Mouse (Mus musculus) brain, adult 2 months (tissue): ENCODE data around the gene Pax7.

Source experiments
- DNase-seq: peaks from one replicate; pipeline ENCODE4 v3.0.0; 2011; ENCODE audit warnings: low read depth, low spot score

Pax7 gene

DNA sequence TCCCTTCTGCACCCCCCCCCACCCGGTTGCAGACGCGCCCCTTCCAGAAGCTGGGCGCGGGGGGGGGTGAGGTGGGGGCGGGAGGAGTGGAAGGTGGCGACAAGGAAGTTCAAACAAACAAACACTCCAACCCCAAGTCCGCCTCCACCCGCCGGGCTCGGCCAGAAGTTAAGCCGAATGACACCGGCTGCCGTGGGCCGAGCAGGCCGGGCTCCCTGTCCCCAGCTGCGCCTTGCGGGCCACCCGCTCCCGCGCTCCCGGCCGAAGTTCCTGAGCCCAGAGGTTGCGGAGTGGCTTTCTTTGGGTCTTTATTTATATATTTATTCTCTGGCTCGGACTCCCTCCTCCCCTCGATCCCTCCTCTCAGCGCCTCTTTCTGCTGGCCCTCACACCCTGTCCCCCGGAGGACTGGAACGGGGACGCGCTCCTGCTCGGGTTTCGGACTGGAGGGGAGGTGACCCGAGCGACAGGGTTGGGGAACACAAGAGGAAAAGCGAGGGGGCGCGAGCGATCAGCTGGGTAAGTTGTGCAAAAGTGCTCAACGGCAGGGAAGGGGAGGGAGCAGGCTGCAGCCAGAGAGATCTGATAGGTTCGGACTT lies at the start of gene Pax7:
Pax7 (minus strand) TSS at position 493 of the 599 bp plus-strand sequence.
- no peak for DNase-seq

DNA sequence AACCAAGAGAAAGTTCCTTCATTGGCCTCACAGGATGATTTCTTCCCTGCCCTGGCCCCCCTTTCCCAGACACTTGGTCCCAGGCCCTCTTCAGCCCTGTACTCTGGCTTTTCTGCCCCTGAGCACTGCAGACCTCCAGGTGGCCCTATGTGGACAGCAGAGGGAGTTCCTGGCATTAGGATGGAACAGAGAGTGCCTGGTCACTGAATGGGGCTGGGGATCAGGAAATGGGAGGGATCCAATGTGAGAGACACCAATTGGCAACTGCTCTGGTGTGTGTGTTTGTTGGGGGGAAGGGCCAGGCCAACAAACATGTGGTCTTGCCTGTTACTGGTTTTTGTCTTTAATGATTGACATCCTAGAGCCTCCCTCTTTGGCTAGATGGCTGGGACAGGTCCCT lies 48.5 kb upstream of the Pax7 start:
- no peak for DNase-seq

DNA sequence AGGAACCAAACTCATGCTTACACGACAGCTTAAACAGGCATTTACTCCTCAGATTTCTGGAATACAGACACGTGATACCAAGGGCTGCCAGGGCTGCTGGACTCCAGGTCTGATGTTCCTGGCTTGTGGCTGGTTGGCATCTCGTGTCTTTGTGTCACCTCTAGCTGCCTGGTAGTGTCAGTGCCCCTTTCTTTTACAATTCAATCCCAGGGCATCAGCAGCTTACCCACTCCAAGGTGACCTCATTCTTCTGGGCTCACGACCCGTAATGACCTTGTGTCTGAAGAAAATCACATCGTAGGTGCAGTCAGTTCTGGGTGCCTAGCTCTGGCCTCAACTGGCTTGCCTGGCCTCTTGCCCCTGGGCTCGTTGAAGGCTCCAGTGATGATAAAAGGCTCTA lies 46.0 kb upstream of the Pax7 start:
- DNase-seq = no peak

DNA sequence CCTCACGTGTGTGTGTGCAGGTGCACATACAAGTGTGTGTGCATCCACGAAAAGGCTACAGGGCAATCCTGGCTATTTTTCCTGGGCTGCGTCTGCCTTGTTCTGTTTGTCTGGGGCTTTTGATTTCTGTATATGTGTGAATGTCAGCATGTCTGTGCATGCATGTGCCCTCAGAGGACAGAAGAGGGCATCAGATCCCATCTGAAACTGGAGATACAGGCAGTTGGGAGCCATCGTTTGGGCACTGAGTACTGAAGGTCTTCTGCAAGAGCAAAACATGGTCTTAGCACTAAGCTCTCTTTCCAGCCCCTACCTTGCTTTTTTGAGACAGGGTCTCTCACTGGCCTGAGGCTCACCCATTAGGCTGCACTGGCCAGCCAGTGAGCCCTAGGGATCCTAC lies 45.1 kb upstream of the Pax7 start:
- DNase-seq = peak; percentile 67

DNA sequence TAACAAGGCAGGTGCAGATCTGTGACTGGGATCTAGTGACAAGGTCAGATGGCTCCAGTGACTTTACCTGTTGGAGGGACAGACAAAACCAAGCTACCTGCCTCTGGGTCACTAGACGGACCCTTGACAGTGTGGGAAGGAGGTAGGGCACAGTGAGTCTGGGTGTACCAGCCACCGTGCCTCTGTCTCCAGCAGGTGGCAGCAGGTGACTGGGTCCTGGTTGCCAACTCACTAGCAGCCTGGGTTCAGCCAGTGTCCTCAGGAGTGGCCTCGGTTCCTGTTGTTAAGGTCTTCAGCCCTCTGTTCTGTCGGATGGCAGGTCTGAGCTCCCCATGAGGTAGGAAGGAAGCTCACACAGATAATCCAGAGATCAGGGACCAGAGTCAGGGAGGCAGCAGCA lies 43.9 kb upstream of the Pax7 start:
- peak; percentile 75 for DNase-seq

DNA sequence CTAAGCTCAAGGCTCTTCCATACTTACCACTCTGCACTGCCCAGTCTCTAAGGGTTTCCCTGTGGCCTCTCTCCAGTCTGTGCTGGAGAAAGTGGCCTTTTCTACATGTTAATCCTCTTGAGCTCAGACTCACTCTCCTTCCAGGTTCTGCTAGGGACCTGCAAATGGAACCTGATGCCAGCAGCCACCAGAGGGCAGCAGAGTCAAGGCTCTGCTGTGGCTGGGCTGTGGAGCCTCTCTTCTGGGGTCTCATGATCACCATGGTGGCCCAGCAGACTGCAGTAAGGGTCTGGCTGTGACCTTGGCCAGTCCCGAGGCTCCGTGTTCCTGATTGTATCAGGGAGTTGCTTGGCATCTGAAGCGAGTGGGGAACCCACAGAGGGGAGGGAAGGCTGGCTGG lies 39.3 kb upstream of the Pax7 start:
- DNase-seq = peak; percentile 74

DNA sequence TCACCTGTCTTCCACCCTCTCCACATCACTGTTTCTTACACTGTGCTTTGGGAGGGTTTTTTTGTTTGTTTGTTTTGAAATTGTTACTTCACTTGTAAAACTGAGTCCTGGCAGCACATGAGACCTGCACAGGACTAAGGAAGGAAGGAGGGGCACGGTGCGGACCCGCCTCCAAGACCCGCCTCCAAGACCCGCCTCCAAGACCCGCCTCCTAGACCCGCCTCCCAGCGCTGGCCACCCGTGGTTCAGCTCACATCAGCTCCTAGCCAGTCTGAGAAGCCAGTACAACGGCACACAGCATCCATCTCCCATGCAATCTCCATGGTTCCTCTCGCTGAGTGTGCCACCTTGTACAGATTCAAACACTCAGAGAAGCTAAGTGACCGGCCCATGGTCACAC lies 38.4 kb upstream of the Pax7 start:
- DNase-seq = no peak

DNA sequence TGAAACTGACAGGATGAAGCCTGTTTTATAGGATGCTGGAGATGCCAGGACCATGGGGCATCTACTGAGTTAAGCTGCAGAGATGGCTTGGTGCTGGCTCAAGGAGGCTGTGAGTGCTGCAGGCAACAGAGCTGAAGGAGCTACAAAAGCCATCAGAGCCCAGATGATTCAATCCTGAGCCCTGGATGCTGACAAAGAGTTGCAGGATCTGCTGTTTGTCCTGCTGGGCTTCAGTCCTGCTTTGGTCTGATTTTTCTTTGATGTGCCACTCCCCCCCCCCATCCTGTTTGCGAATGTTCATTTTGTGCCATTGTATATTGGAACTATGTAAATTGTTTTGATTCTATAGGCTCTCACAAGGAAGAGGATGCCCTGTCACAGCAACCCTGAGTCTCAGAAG lies 29.9 kb upstream of the Pax7 start:
- no peak for DNase-seq

DNA sequence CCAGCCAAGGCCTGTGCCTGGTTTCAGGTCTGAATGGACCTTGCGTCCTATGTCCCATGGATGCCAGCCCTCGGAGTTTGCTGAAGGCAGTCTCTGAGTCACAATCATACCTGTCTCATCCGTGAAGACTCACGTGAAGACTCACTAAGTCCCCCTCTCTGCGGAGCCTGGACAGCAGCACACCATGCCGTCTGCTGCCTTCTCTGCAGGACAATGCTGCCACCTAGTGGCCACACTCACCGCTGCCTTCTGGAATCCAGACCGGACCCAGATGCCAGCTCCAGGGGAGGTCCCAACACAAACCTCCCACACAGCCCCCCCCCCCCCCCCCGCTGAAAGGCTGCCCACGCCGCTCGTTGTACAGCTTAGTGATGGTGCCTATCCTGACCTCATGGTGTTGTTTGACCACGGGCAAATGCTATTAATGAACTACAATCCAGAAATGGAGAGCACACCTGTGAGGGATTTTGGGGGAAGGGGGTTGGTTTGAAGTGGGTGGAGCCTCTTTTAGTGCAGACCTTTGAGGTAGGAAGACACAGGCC lies 25.4 kb upstream of the Pax7 start:
- peak; percentile 91 for DNase-seq

DNA sequence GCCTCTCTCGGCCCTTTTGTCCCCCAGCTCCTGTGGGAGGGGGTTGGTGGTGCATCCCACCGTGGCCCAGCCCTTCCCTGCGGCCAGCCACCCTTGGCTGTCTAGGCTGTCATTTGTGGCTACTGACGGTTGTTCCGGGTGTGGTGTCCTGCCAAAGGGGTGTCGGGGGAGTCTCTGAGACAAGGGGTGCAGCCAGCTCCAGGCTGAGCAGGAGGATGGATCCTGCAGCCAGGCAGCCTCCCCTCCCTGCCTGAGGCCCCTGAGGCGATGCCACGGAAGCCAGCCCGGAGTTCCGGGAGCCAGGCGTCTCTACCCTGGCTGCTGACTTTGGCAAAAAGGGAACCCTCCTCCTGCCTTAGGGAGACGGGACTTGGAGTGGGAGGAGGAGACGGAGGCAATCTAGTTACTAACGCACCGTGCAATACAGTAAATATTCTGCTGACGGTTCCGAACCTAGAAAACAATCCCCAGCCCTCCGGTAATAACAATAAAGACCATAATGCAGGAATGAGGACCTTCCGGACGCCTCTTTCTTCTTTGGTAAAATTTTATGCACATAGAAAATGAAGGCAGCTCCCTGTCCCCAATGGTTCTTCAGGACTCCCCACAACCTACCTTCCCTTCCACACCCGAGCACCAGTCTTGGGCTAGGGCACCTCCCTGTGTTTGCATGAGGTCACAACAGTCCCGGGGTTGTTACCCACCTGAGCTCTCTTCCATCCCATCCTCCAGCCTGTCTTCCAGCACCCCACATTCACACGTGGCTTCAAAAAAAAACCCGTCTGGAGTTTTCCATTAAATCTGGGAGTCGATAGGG lies 19.1 kb upstream of the Pax7 start:
- peak; percentile 16 for DNase-seq

DNA sequence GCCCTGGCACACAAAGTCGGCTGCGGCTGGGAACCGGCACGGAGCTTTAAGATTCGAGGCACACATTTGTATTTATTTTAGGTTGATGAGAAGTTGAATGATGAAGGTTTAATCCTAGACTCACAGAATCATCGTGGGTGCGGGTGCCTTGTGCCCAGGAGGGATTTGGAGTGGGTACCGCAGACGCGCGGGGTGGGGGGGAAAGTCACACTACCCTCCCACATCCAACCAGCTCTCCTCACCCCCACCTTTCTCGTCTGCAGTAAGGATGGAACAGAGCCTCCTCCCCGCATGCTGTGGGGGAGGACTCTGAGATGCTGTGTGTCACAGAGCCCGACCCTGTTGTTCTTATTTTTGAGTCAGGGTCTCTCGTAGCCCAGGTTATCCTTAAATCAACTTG lies 18.1 kb upstream of the Pax7 start:
- DNase-seq = peak; percentile 31

DNA sequence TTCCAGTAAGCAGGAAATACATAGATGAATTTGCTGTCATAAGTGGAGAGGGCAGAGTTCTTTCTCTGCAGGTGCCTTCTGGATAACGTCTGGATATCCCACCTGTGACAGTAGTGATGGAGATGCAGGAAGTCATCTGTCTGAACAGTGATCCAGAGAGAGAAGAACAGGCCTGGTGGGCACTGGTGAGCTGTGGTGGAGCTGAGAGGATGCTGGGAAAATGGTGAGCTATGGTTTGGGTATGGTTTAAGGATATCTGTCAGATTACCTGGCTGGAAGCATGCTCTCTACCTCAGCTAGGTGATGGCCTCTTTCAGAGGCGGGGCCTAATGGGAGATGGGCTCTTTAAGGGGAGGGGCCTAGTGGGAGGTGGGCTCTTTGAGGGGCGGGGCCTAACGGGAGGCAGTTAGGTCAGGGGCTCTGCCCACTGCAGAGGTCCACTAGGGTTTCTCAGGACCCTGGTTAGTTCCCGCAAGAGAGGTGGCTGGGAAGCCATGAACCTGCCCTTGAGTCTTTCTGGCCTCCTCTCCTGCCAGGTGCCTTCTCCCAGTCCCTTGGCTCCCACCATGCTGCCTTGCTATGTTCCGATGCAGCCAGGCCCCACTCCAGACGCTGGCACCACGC lies 17.3 kb upstream of the Pax7 start:
- no peak for DNase-seq

DNA sequence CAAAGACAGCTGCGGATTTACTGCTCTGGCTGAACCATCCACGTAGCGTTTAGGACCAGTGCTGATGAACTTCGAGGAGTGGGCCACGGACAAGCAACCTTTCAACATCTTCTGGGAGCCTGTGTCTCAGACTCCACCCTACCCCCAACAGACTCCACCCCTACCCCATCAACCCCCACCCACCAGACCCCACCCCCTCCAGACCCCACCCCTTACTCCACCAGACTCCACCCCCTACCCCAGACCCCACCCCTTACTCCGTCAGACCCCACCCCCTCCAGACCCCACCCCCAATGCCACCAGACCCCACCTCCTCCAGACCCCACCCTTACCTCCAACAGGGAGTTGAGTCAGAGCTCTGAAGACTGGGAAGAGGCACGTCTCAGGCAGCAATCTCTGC lies 10.1 kb upstream of the Pax7 start:
- no peak for DNase-seq

DNA sequence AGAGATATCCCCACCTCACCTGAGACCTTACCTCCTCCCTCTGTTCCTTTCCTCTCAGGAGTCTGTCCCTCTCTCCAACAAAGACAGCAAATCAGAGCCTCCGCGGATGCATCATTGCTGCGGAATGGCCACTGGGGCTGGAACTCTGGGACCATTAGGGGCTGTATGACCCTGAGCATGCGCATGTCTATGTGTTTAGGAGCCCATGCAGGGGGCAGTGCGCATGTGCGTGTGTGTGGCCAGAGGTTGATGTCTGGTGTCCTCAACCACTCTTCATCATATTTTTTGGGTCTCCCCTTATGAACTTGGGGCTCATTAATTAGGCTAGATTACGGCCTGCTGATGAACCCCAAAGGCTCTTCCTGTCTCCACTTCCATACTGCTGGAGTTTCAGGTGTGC lies 9.6 kb upstream of the Pax7 start:
- no peak for DNase-seq

DNA sequence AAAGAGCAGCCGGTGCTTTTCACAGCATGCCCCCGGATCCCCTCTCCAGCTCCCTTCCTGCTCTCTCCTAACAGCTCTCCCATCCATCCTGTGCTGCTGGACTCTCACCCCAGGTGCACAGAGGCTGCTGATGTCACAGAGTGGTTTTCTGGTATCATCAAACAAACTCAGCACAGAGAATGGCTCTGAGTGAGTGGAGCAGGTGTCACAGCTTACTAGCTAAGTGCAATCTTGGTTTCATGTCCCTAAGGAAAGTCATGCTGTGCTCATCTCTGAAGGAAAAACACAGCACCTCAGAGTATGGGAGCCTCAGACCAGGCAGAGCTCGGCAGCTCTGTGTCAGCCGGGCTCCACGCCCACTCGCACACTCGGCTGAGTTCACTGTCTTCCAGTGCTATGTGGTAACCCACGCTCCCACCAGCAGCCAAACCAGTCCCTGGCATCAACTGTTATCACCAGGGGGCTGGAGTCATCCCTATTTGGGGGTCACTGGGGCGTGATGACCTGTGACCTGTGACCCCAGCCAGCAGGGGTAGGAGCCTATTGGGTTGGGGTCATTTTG lies 7.7 kb upstream of the Pax7 start:
- peak; percentile 53 for DNase-seq

DNA sequence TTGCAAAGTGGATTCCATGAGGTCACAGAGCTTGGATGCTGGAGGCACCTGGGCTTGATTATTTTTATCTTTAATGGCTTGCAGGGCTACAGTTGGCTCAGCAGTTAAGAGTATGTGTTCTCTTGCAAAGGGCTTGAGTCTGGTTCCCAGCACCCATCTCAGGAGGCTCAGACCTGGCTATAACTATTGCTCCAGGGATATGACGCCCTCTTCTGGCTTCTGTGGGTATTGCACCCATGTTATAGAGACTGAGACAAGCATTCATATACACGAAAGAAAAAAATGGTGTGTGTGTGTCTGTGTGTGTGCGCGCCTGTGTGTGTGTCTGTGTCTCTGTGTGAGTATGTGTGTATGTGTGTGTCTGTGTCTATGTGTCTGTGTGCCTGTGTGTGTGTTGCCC lies 7.1 kb upstream of the Pax7 start:
- DNase-seq = no peak

DNA sequence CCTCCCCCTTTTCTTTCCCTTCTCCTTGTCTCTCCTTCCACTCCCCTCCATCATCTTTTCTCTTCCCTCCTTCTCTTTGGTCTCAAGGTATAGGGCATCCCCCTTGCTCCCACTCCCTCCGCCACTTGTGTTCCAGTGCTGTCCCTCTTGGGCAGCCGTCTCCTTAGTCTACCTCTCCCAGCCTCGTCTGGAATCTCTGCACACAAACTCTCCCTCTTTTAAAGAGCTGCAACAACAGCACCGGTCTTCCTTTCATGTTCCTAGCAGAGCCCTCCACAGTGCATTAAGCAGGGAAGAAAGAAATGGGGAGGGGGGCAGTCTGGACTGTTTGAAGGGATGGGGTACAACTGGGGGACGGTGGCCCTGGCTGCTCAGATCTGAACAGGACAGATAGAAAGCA lies 3.4 kb upstream of the Pax7 start:
- DNase-seq = no peak

DNA sequence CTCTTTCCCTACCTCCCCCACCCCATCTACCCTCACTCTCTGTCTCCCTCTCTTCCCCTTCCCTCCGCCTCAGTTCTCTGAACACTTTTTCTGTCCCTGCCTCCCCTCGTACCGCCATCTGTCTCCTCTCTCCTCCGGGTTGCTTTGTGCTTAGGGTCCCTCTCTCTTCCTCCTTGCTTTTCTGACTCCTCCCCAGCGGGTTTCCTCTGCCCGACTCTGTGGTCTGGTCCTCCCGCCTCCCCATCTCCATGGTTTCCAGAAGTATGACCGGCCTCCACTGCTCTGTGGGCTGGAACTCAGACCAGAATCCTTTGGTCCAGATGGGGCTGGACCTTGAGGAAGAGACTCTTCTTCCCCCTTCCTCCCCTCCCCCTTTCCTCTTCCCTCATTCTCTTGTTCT lies 2.9 kb upstream of the Pax7 start:
- DNase-seq = no peak

DNA sequence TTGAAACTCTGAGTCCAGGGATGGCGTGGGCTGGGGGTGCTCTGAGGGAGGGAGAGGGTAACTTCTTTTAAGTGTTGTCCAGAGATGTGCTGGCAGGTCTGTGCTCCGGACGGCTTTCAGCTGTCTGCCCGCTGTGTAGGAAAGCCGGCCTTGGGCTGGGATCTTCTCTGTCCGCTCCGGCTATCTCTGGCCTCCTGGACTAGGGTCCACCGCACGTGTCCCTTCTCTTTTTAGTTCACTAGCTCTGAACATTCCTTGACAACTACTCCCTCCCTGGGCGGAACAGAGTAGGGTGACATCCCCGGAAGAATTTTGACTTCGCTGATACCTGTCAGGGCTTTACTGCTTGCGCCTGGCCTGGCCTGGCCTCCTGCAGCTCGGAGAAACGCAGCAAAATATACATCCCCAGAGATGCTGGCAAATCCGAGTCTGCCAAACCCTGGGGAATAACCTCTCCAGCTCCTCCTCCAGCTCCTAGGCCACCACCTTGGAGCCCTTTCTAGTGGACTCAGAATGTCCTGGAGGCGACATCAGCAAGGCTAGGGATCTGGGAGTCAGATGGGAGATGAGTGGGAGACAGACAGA lies 581 bp upstream of the Pax7 start:
- no peak for DNase-seq

DNA sequence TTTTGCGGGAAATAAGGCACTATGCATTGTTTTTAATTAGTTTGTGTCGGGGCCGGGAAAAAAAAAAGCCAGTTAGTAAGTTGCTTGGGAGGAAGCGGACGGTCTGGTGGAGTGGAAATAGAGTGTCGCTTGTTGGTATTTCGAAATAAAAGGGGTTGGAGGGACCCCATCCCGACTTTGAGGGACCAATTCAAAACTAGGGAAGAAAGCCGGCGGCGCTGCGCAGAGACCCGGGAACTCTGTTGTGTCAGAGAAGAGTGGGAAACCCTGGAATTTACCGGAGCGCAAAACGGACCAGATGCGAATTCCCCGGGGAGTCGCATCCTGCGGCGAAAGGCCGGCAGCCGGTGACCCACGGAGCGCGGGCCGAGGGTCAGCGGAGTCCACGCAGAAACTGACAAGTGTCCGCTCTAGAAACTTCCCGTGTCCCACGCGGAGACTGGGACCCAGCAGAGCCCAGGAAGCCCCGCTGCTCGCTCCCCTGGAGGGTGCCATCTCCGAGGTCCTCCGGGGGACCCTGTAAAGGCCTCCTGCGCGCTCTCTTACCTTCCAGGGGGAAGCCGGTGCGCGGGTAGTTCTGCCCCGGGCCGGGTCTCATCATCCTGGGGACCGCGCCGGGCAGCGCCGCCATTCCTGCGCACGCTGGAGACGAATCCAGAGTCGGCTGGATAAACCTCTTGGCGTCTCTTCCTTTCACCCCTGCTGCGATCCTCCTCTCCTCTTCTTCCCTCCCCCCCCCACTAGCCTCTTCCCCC lies 870 bp downstream of the Pax7 start:
- DNase-seq = no peak

DNA sequence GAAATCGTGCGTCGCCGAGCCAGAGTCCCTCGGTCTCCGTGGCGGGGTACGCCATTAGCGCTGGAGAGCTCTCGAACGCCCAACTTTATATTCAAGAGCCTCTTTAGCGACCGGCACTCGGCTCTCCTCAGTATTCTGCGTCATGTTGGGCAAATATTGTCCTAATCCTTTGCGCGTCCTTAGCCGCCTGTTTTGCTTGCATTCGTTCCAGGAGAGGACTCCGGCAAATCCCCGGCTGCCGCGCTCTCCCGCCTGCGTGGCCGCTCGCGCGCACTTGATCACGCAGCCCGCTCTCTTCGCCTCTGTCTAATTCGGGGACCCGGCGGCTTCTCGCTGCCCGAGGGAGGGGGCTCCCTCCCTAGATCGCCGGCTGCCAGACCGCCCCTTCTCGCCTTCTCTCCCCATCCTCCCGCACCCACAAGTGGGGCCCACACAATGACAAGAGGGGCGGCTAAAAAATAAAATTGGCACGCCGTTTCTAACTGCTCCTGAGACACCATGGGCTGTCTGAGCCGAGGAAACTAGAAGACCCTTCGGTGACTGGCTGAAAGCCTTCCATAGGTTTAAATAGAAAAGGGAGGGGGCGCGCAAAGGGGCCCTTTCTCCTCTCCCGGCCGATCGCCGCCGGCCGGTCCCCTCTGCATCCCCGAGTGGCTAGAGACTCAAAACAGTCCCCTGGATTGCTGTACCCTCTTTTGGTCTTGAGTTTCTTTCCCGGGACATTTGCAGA lies 1.7 kb downstream of the Pax7 start:
- DNase-seq = no peak
